Mouse (Mus musculus): ENCODE data around the gene Igbp1b. TPM values are rescaled to one million over a fixed set of nuclear protein-coding genes. Genes with fewer than 3 reads are reported as not detected.

The Igbp1b gene
- not detected in 2 replicates for polyA plus RNA-seq (2015; fragmentation: Nextera tagmentation; extraction: Ambion mirVana)

GRCm38 (mm10) chr6:138658516-138658915 lies at the start of gene Igbp1b:
Gene Igbp1b, minus strand, starts transcription at chr6:138658544.

Other genes with a start within 250 kb of the Igbp1b start
- 0.12 and 0.32 TPM in 2 replicates for gene Lmo3, start 76.6 kb downstream of the Igbp1b start, polyA plus RNA-seq (2015; fragmentation: Nextera tagmentation; extraction: Ambion mirVana)

Data from skeletal muscle tissue, postnatal 0 days (tissue).